Mouse (Mus musculus) embryonic facial prominence, embryonic 11.5 days (tissue): ENCODE data around the gene Ccnd3. TPM values are rescaled to one million over a fixed set of nuclear protein-coding genes. Genes with fewer than 3 reads are reported as not detected.
"Not testable (repeated sequence)": the region's sequence is repeated elsewhere in the genome, so short reads cannot be mapped to it uniquely, and the experiment has no call there.

ENCODE experiments used
- ATAC-seq: fragments of 200-750 bp; cut with Nextera tagmentation; replicated peaks from 2 replicates; pipeline ENCODE4 v1.8.0; 2017; ENCODE audit warnings: low read depth; ENCODE audit not compliant: insufficient number of reproducible peaks, low FRiP score, low TSS enrichment
- DNase-seq: peaks from one replicate; pipeline ENCODE4 v3.0.0-alpha.2; 2015; ENCODE audit warnings: low spot score
- H3K27ac ChIP-seq: fragments of 300-500 bp; sonication (generic); replicated peaks from 2 replicates; pipeline ENCODE4 v1.5.1; 2014; ENCODE audit warnings: mild to moderate bottlenecking, low read depth, low read length, control low read depth
- H3K27me3 ChIP-seq: fragments of 300-500 bp; sonication (generic); 2 replicates; pipeline ENCODE4 v1.6.1; 2014; ENCODE audit warnings: mild to moderate bottlenecking, low read length, moderate library complexity, mixed read lengths; ENCODE audit not compliant: control insufficient read depth, insufficient read depth
- H3K36me3 ChIP-seq: fragments of 300-500 bp; sonication (generic); replicated peaks from 2 replicates; pipeline ENCODE4 v1.6.1; 2014; ENCODE audit warnings: low read depth, mild to moderate bottlenecking, low read length, moderate library complexity, mixed read lengths; ENCODE audit not compliant: control insufficient read depth, insufficient read depth
- H3K4me1 ChIP-seq: fragments of 300-500 bp; sonication (generic); 2 replicates; pipeline ENCODE4 v1.6.1; 2014; ENCODE audit warnings: low read length, mixed read lengths; ENCODE audit not compliant: control insufficient read depth, insufficient read depth
- H3K4me2 ChIP-seq: fragments of 300-500 bp; sonication (generic); 2 replicates; pipeline ENCODE4 v1.6.1; 2014; ENCODE audit warnings: low read depth, mild to moderate bottlenecking, control low read depth, low read length, moderate library complexity
- H3K4me3 ChIP-seq: fragments of 300-500 bp; sonication (generic); 2 replicates; pipeline ENCODE4 v1.5.1; 2014; ENCODE audit warnings: low read depth, low read length, control low read depth
- H3K9ac ChIP-seq: fragments of 300-500 bp; sonication (generic); replicated peaks from 2 replicates; pipeline ENCODE4 v1.6.1; 2014; ENCODE audit warnings: mild to moderate bottlenecking, control low read depth, low read length
- H3K9me3 ChIP-seq: fragments of 300-500 bp; sonication (generic); replicated peaks from 2 replicates; pipeline ENCODE4 v1.6.1; 2016; ENCODE audit warnings: mild to moderate bottlenecking, low read length, inconsistent platforms, mixed read lengths; ENCODE audit not compliant: control insufficient read depth
- WGBS: fragments of 180-500 bp; shearing (Covaris S2); extraction: QIAGEN DNeasy Blood & Tissue Kit; methylation state at CpG from one replicate; pipeline ENCODE4 v1.1.7; 2014; 5-methylcytosine and 5-hydroxymethylcytosine counted together
- polyA plus RNA-seq: library from polyadenylated mRNA; unstranded; fragments of >200 nt; fragmentation: Nextera tagmentation; extraction: Ambion mirVana; gene quantifications from 2 replicates; pipeline ENCODE4 v1.2.1, GENCODE M21; 2014

Gene Ccnd3
- polyA plus RNA-seq, 1 experiment from 2014 or later, result 291 TPM

GRCm38 (mm10) chr17:47611661-47611982, 106.8 kb downstream of the Ccnd3 start:
- Histone ChIP-seq H3K27ac (no peak overlapping the region), H3K9ac (peak overlapping the region; percentile 76), H3K36me3 (peaks cover 2% of the 10 kb centered on the region), H3K4me3 (peak overlapping the region; percentile 78), H3K4me1 (no peaks in the 10 kb centered on the region), H3K9me3 (no peaks in the 10 kb centered on the region), H3K4me2 (peak overlapping the region; percentile 72), H3K27me3 (no peaks in the 10 kb centered on the region)
- no peak for DNase-seq
- WGBS, result under 1% methylated on average over 13 of the region's 13 CpGs
- ATAC-seq, result peak; percentile 19; the same call in 1 of the 2 replicates

GRCm38 (mm10) chr17:47614018-47614417, 109.2 kb downstream of the Ccnd3 start:
- no peak overlapping the region for H3K4me3 ChIP-seq
- no peaks in the 10 kb centered on the region for H3K9me3 ChIP-seq
- 90% methylated on average over 1 of the region's 1 CpGs for WGBS
- DNase-seq, result no peak
- no peak overlapping the region for H3K4me2 ChIP-seq
- H3K4me1 ChIP-seq, result no peaks in the 10 kb centered on the region
- no peak for ATAC-seq
- H3K36me3 ChIP-seq, result peaks cover 2% of the 10 kb centered on the region
- H3K27me3 ChIP-seq, result no peaks in the 10 kb centered on the region
- H3K9ac ChIP-seq, result no peak overlapping the region
- no peak overlapping the region for H3K27ac ChIP-seq

- H3K4me3 ChIP-seq, result no peak overlapping the region
Observed at GRCm38 (mm10) chr17:47616119-47616518, 111.3 kb downstream of the Ccnd3 start.

GRCm38 (mm10) chr17:47616652-47617051, 111.8 kb downstream of the Ccnd3 start:
- ATAC-seq (no peak), DNase-seq (no peak)
- no peak overlapping the region for H3K9ac ChIP-seq
- no peaks in the 10 kb centered on the region for H3K4me1 ChIP-seq
- H3K27ac ChIP-seq, result no peak overlapping the region
- no peak overlapping the region for H3K4me3 ChIP-seq
- H3K36me3 ChIP-seq, result peaks cover 2% of the 10 kb centered on the region
- H3K9me3 ChIP-seq, result no peaks in the 10 kb centered on the region
- WGBS, result 92% methylated on average over 4 of the region's 4 CpGs
- H3K4me2 ChIP-seq, result no peak overlapping the region
- no peaks in the 10 kb centered on the region for H3K27me3 ChIP-seq

More at GRCm38 (mm10) chr17:47616119-47616518, 111.3 kb downstream of the Ccnd3 start:
- WGBS, result 97% methylated on average over 8 of the region's 8 CpGs
- Histone ChIP-seq H3K4me2 (no peak overlapping the region), H3K9ac (no peak overlapping the region), H3K27me3 (no peaks in the 10 kb centered on the region), H3K27ac (no peak overlapping the region), H3K9me3 (no peaks in the 10 kb centered on the region), H3K36me3 (peaks cover 2% of the 10 kb centered on the region), H3K4me1 (no peaks in the 10 kb centered on the region)
- no peak for ATAC-seq
- DNase-seq, result no peak

GRCm38 (mm10) chr17:47617605-47618307, 112.9 kb downstream of the Ccnd3 start:
- H3K27ac ChIP-seq, result no peak overlapping the region
- H3K9ac ChIP-seq, result no peak overlapping the region
- DNase-seq, result no peak
- H3K4me2 ChIP-seq, result no peak overlapping the region
- H3K4me3 ChIP-seq, result no peak overlapping the region
- no peaks in the 10 kb centered on the region for H3K9me3 ChIP-seq
- H3K4me1 ChIP-seq, result no peaks in the 10 kb centered on the region
- ATAC-seq, result no peak
- H3K27me3 ChIP-seq, result no peaks in the 10 kb centered on the region
- WGBS, result 89% methylated on average over 9 of the region's 9 CpGs
- H3K36me3 ChIP-seq, result peaks cover 2% of the 10 kb centered on the region

GRCm38 (mm10) chr17:47618556-47619311, 113.9 kb downstream of the Ccnd3 start:
- Histone ChIP-seq H3K9ac (no peak overlapping the region), H3K36me3 (peaks cover 2% of the 10 kb centered on the region), H3K27me3 (no peaks in the 10 kb centered on the region), H3K4me1 (no peaks in the 10 kb centered on the region), H3K27ac (no peak overlapping the region), H3K4me2 (no peak overlapping the region), H3K4me3 (no peak overlapping the region), H3K9me3 (no peaks in the 10 kb centered on the region)
- no peak for DNase-seq
- WGBS, result 90% methylated on average over 13 of the region's 13 CpGs
- no peak for ATAC-seq

GRCm38 (mm10) chr17:47622912-47623554, 118.2 kb downstream of the Ccnd3 start:
- ATAC-seq (no peak), DNase-seq (no peak)
- H3K4me2 ChIP-seq, result no peak overlapping the region
- no peaks in the 10 kb centered on the region for H3K9me3 ChIP-seq
- H3K4me1 ChIP-seq, result no peaks in the 10 kb centered on the region
- 92% methylated on average over 14 of the region's 14 CpGs for WGBS
- H3K27ac ChIP-seq, result no peak overlapping the region
- H3K9ac ChIP-seq, result no peak overlapping the region
- H3K27me3 ChIP-seq, result no peaks in the 10 kb centered on the region
- peaks cover 5% of the 10 kb centered on the region for H3K36me3 ChIP-seq
- H3K4me3 ChIP-seq, result no peak overlapping the region

- not testable (repeated sequence) for H3K4me2 ChIP-seq, H3K4me3 ChIP-seq, H3K9me3 ChIP-seq, DNase-seq, H3K4me1 ChIP-seq, H3K27ac ChIP-seq, H3K9ac ChIP-seq, H3K27me3 ChIP-seq, H3K36me3 ChIP-seq, ATAC-seq
- WGBS, result 93% methylated on average over 5 of the region's 5 CpGs
Observed at GRCm38 (mm10) chr17:47624572-47624971, 119.7 kb downstream of the Ccnd3 start.
